Mouse (Mus musculus) C2C12 (cell line): ENCODE results near the gene Abcc5. TPM values are rescaled to one million over a fixed set of nuclear protein-coding genes. Genes with fewer than 3 reads are reported as not detected.
"Not testable (repeated sequence)": the region's sequence is repeated elsewhere in the genome, so short reads cannot be mapped to it uniquely, and the experiment has no call there.

Experiments used
- H3K27me3 ChIP-seq: one replicate; pipeline ENCODE4 v1.6.1; 2011; ENCODE audit not compliant: control insufficient read depth, insufficient read depth, insufficient read length
- H3K36me3 ChIP-seq: one replicate; pipeline ENCODE4 v1.6.1; 2011; ENCODE audit not compliant: control insufficient read depth, insufficient read depth
- H3K4me3 ChIP-seq: one replicate; pipeline ENCODE4 v1.5.1; 2011; ENCODE audit warnings: mild to moderate bottlenecking, control low read depth; ENCODE audit not compliant: poor library complexity, insufficient read depth, severe bottlenecking
- H3K79me2 ChIP-seq: one replicate; pipeline ENCODE4 v1.6.1; 2011; ENCODE audit not compliant: control insufficient read depth, insufficient read depth
- H3K79me3 ChIP-seq: one replicate; pipeline ENCODE4 v1.6.1; 2011; ENCODE audit warnings: low read depth, control low read depth
- H3ac ChIP-seq: one replicate; pipeline ENCODE3; 2011; ENCODE audit warnings: low read depth; ENCODE audit not compliant: control insufficient read depth, insufficient read length
- CEBPB ChIP-seq: IDR thresholded peaks from one replicate; pipeline ENCODE4 v1.6.1; 2011; ENCODE audit warnings: low read depth, mild to moderate bottlenecking, control low read depth, moderate library complexity
- CTCF ChIP-seq: IDR thresholded peaks from one replicate; pipeline ENCODE4 v1.5.1; 2011; ENCODE audit not compliant: control insufficient read depth, insufficient read depth, insufficient read length
- FOSL1 ChIP-seq: IDR thresholded peaks from one replicate; pipeline ENCODE4 v1.8.0; 2011; ENCODE audit warnings: mild to moderate bottlenecking, low read length; ENCODE audit not compliant: poor library complexity, insufficient read depth, severe bottlenecking
- MAX ChIP-seq: IDR thresholded peaks from one replicate; pipeline ENCODE4 v1.6.1; 2011; ENCODE audit warnings: mild to moderate bottlenecking, control low read depth
- MYOD1 ChIP-seq: IDR thresholded peaks from one replicate; pipeline ENCODE4 v1.6.1; 2011; ENCODE audit warnings: low read depth; ENCODE audit not compliant: control insufficient read depth, insufficient read length
- MYOG ChIP-seq: IDR thresholded peaks from one replicate; pipeline ENCODE4 v1.6.1; 2011; ENCODE audit not compliant: control insufficient read depth, insufficient read length; ENCODE audit errors: extremely low read depth
- USF1 ChIP-seq: IDR thresholded peaks from one replicate; pipeline ENCODE4 v1.6.1; 2011; ENCODE audit warnings: low read depth, mild to moderate bottlenecking, control low read depth, moderate library complexity
- polyA plus RNA-seq: library from polyadenylated mRNA; unstranded; fragments of >200 nt; fragmentation: generic; extraction: Trizol; gene quantifications from one replicate; pipeline ENCODE4 v1.2.1, GENCODE M21; 2012; ENCODE audit warnings: missing spikeins

Gene Abcc5
- polyA plus RNA-seq, 1 experiment = 25.8 TPM

- Histone ChIP-seq H3K36me3 (no peaks in the 10 kb centered on the region), H3ac (no peak overlapping the region), H3K79me3 (no peaks in the 10 kb centered on the region), H3K4me3 (no peak overlapping the region), H3K79me2 (no peaks in the 10 kb centered on the region), H3K27me3 (no peaks in the 10 kb centered on the region)
- TF ChIP-seq MYOG (no peak), CEBPB (no peak), USF1 (no peak)
Measured at GRCm38 (mm10) chr16:20444831-20445388, 18.7 kb upstream of the Abcc5 start.

GRCm38 (mm10) chr16:20442871-20443270, 16.7 kb upstream of the Abcc5 start:
- Histone ChIP-seq H3K4me3 (no peak overlapping the region), H3K79me3 (no peaks in the 10 kb centered on the region), H3K27me3 (no peaks in the 10 kb centered on the region), H3K79me2 (no peaks in the 10 kb centered on the region), H3K36me3 (no peaks in the 10 kb centered on the region), H3ac (no peak overlapping the region)
- no peak for TF ChIP-seq MYOG
- no peak for TF ChIP-seq USF1
- TF ChIP-seq CTCF = no peak

- no peak for TF ChIP-seq MAX
- no peak for TF ChIP-seq CEBPB
- no peak for TF ChIP-seq CTCF
- TF ChIP-seq FOSL1 = no peak
- no peak for TF ChIP-seq MYOG
- TF ChIP-seq MYOD1 = no peak
- TF ChIP-seq USF1 = no peak
- H3ac ChIP-seq = no peak overlapping the region
- no peaks in the 10 kb centered on the region for H3K36me3 ChIP-seq
- no peaks in the 10 kb centered on the region for H3K79me3 ChIP-seq
- H3K27me3 ChIP-seq = no peaks in the 10 kb centered on the region
- H3K79me2 ChIP-seq = no peaks in the 10 kb centered on the region
- no peak overlapping the region for H3K4me3 ChIP-seq
Measured at GRCm38 (mm10) chr16:20438673-20439415, 12.7 kb upstream of the Abcc5 start.

- H3K36me3 ChIP-seq, H3K79me2 ChIP-seq, H3K79me3 ChIP-seq, H3K4me3 ChIP-seq, H3ac ChIP-seq, H3K27me3 ChIP-seq: not testable (repeated sequence)
Measured at GRCm38 (mm10) chr16:20438046-20438445, 11.9 kb upstream of the Abcc5 start.

GRCm38 (mm10) chr16:20436281-20436680, 10.1 kb upstream of the Abcc5 start:
- no peak overlapping the region for H3K4me3 ChIP-seq
- no peaks in the 10 kb centered on the region for H3K27me3 ChIP-seq
- H3K79me3 ChIP-seq = no peaks in the 10 kb centered on the region
- no peaks in the 10 kb centered on the region for H3K79me2 ChIP-seq
- no peaks in the 10 kb centered on the region for H3K36me3 ChIP-seq
- no peak overlapping the region for H3ac ChIP-seq
- TF ChIP-seq CTCF (no peak), USF1 (no peak), MYOG (no peak), MYOD1 (no peak), CEBPB (no peak), MAX (no peak), FOSL1 (no peak)

- Histone ChIP-seq H3K79me2 (peaks cover 17% of the 10 kb centered on the region), H3K4me3 (no peak overlapping the region), H3ac (no peak overlapping the region), H3K27me3 (no peaks in the 10 kb centered on the region), H3K36me3 (no peaks in the 10 kb centered on the region), H3K79me3 (peaks cover 13% of the 10 kb centered on the region)
- TF ChIP-seq USF1 (no peak), MYOG (no peak), MYOD1 (no peak), MAX (no peak), FOSL1 (no peak), CTCF (no peak), CEBPB (no peak)
Measured at GRCm38 (mm10) chr16:20429328-20429727, 3.1 kb upstream of the Abcc5 start.
